Mouse (Mus musculus) thymus, adult 2 months (tissue): ENCODE results near the gene Hrk.

Source experiments
- CTCF ChIP-seq: fragments of 200-500 bp; IDR thresholded peaks from 2 replicates; pipeline ENCODE4 v1.5.1; 2012; ENCODE audit warnings: mild to moderate bottlenecking, control low read depth, low read length, moderate library complexity, borderline replicate concordance; ENCODE audit not compliant: control insufficient read depth, poor library complexity, insufficient read depth; ENCODE audit errors: extremely low read depth
- POLR2A ChIP-seq: fragments of 200-500 bp; IDR thresholded peaks from 2 replicates; pipeline ENCODE4 v1.6.1; 2012; ENCODE audit warnings: mild to moderate bottlenecking, low read length, control low read depth, moderate library complexity; ENCODE audit not compliant: control insufficient read depth, poor library complexity, insufficient read depth; ENCODE audit errors: extremely low read depth

- no peak for TF ChIP-seq POLR2A
- no peak for TF ChIP-seq CTCF
Observed at GRCm38 (mm10) chr5:118214012-118214411, 49.6 kb downstream of the Hrk start.
